Mouse (Mus musculus) mouse embryonic stem cell (cell line): ENCODE results near the gene Sap18b.
"Not testable (repeated sequence)": the region's sequence is repeated elsewhere in the genome, so short reads cannot be mapped to it uniquely, and the experiment has no call there.

Experiments used
- in situ Hi-C, 2 experiments: fragments of 300-500 bp; cut with MboI; formaldehyde crosslinking; loops; 1 replicate in 1 of 2; 3 replicates in 1 of 2; pipeline ENCODE4 v1.14.3; 2019 to 2020; ENCODE audit warnings: low sequenced_read_pairs in 2 of 2, low pct_unique_long_range_greater_than_20kb in 1 of 2, mixed read lengths in 1 of 2; ENCODE audit not compliant: unreplicated experiment in 1 of 2

The Sap18b gene

GRCm38 (mm10) chr8:95825162-95825561 lies at the start of gene Sap18b:
TSS of gene Sap18b (plus strand) at chr8:95825346.
- in situ Hi-C loops = not testable (repeated sequence)

- in situ Hi-C loops = no loop called here
These were observed 44.1 kb upstream of the Sap18b start for GRCm38 (mm10) chr8:95781085-95781484.

- in situ Hi-C loops = no loop called here
These were observed 43.4 kb upstream of the Sap18b start for GRCm38 (mm10) chr8:95781775-95782174.

DNA sequence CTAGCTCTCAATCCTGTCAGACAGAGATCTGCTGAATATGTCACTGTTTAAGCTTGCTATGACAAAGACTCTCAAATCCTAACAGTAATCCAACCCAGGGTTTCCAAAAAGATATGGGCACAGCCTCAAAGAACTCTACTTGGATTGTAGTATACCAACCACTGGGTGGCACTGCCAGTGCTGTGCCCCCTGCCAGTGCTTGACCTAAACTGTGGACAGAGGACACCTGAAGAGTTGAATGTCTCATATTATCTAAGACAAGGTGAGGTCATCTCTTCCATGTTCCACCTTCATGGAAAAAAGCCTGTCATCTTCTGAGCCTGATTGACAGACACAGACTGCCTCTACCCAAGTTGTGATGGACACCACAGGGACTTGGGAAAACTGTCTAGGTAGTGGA lies 42.5 kb upstream of the Sap18b start:
- in situ Hi-C loops = no loop called here

- in situ Hi-C loops = no loop called here
These were observed 39.6 kb upstream of the Sap18b start for GRCm38 (mm10) chr8:95785591-95785990.

DNA sequence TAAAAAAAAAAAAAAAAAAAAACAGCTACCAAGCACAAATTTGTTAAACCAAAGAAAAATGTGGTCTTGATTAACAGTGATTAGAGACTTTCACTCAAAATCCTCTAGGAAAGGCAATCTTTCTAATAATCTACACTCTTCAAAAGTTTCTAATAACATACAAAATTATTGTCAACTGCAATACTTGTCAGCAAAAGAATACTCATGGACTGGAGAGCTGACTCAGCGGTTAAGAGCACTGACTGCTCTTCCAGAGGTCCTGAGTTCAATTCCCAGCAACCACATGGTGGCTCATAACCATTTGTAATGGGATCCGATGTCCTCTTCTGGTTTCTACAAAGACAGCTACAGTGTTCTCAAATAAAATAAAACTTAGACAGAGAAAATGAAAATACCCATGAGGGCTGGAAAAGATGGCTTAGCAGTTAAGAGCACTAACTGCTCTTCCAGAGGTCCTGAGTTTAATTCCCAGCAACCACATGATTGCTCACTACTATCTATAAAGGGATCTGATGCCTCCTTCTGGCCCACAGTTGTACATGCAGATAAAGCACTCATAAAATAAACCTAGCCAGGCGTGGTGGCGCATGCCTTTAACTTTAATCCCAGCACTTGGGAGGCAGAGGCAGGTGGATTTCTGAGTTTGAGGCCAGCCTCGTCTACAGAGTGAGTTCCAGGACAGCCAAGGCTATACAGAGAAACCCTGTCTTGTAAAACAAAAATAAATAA lies 29.6 kb upstream of the Sap18b start:
- in situ Hi-C loops = not testable (repeated sequence)

DNA sequence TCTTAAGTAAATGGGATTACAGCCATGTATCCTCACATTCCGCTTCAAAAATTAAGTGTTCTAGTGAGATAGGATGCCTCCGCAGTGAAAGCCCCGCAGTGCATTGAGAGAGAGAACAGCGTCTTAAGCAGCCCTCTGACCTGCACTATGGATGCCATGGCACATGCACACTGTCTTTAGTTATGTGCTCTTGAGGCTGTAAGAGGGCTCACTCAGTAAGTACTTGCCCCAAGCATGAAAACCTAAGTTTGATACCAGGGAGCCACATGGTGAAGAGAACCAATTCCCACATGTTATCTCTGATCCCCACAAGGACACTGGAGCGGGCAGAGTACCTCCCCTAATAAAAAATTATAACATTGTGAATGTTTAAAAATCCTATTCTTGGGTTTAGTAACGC lies 26.0 kb upstream of the Sap18b start:
- in situ Hi-C loops = no loop called here

DNA sequence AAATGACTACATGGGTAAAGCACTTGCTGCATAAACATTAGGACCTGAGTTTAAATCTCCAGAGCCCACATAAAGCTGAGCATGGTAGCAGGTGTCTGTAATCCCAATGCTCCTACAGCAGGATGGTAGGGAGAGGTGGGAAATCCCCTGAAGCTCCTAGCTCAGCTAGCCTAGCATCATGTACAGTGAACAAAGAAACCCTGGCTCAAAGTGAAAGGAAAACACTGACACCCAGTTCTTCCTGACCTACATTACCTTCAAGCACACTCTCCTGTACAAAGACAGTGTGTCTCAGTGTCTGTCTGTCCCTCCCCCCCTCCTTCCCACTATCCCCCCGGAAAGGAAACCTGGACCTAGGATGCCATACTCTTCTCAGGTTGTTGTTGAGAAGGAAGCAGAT lies 25.3 kb upstream of the Sap18b start:
- in situ Hi-C loops = no loop called here

- in situ Hi-C loops = no loop called here
These were observed 24.8 kb upstream of the Sap18b start for GRCm38 (mm10) chr8:95800353-95800752.

- in situ Hi-C loops = no loop called here
These were observed 23.6 kb upstream of the Sap18b start for GRCm38 (mm10) chr8:95801476-95802064.

DNA sequence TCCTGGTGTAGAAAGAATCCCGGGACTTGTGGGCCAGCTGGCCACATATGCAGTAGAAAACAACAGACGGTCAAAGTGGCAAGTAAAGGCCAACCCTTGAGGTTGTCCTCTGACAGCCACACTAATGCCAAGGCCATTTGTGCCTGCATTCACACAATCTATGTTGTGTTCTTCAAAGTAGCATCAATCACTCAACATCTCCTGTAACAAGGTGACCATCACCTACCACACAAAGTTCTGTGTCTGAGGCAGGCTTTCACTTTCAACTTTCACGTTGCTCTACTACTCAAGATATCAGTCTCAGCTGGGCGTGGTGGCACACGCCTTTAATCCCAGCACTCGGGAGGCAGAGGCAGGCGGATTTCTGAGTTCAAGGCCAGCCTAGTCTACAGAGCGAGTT lies 22.9 kb upstream of the Sap18b start:
- in situ Hi-C loops = no loop called here

DNA sequence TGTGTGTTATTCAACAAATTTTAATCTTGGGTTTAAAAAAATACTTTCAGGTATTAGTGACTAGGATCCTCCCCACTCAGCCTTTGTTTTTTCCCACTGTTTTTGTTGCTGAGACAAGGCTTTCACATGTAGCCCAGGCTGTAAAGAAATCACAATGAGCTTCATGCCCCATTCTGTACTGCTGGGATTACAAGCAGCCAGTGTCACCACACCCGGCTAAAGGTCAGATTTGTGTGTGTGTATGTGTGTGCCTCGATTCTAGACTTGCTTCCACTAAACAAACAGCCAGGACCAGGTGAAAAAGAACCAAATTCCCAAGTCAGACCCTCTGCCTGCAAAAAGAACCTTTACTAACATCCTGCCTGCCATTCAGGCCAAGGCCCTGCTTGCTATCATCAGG lies 19.7 kb upstream of the Sap18b start:
- in situ Hi-C loops = no loop called here

- in situ Hi-C loops = no loop called here
These were observed 18.5 kb upstream of the Sap18b start for GRCm38 (mm10) chr8:95806461-95807191.

DNA sequence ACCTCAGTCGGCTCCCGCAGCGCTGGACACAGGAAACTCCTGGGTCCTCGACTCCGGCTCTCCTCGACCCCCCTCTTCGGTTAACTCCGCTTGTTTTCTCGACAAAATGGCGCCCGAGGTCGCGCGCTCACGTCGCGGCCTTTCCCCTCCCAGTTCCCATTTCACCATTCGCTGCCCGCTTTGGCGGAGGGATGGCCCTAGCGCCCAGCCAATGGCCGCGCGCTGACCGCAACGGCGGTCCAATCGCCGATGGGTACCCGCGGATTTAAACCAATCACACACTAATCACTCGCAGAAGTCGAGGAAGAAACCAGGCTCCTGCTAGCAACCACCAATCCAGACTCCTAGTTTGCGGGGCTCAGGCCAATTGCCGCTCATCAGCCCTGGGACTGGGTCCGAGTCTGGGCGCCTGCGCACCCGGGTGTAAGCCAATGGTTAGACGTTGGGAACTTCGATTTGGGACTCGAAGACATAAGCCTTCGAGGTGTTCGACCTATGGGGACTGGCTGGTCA lies 17.8 kb upstream of the Sap18b start, which contains the start of gene Cnot1:
Gene Cnot1 (minus strand): TSS at position 134 of the 513 bp plus-strand sequence.
- in situ Hi-C loops = no loop called here

DNA sequence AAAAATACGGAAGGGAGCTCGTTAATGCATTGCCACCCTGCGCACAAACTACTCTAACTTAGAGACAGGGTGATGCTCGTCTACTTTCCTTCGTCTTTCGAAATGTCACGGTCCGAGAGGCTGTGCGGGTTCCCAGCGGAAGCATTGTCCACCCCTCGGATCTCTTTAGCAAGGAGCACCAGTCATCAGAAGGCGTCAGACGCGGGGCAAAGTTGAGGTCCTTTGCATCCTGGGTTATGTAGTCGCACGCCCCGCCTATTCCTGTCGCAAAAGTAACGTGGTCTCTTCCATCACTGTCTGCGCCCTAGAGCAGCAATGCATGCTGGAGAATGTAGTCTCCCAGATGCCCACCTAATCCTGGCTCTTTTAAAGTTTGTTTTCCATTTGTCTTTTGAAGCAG lies 17.3 kb upstream of the Sap18b start:
- in situ Hi-C loops = no loop called here

DNA sequence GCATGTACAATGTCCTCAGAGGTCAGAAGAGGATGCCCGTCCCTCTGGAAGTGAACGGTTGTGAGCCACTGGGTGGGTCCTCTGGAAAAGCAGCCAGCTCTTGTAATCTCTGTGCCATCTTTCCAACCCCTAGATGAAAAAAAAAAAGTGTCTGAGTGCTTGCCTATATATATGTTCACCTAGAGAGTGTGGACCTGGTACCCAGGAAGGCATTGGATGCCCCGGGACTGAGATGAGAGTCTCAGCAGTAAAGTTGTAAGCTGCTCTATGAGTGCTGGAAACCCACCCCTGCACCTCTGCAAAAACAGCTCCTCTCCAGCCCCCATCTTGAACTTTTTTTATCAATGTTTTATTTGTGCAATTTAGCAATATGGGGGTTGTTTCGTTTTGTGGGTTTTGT lies 16.5 kb upstream of the Sap18b start:
- in situ Hi-C loops = no loop called here

DNA sequence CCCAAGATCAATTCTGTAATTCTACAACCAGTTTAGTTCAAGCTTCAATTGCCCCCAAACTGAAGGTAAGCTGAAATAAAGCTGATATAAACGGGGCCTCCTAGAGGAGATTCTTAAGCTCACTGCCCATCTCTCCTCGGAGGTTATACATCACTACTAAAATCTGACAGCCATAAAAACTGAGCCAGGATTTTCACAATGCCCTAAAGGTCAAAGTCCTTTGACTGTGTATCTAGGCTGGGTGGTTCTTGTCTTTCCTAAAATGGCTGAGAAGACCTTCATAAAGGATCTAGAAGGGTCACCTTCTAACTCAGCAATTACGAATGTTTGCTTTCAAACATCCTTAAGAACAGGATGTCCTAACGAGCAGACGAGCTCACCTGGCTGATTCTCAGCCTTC lies 16.0 kb upstream of the Sap18b start:
- in situ Hi-C loops = no loop called here

DNA sequence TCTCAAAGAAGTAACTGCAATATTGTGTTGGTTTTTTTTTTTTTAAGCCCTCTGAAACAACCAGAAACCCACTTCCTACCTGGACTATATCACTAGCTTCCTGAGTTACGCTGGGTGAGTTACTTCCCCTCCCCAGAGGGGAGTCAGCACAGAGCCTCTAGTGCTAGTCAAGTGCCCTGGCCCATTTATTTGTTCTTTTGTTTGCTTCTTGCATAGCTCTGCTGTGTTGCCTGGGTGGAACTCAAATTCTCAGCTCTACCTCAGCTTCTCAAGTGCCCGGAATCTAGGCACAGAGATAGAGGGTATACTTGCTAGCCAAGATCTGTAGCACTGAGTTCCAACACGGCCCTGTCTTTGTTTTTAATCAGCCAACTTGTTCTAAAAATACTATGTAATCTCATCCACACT lies 15.0 kb upstream of the Sap18b start:
- in situ Hi-C loops = no loop called here

GRCm38 (mm10) chr8:95816044-95816708 lies 9.0 kb upstream of the Sap18b start:
- in situ Hi-C loops = no loop called here
